Mouse (Mus musculus) liver, postnatal 0 days (tissue): ENCODE measurements around the gene Sh3bp4. TPM values are rescaled to one million over a fixed set of nuclear protein-coding genes. Genes with fewer than 3 reads are reported as not detected.

ENCODE experiments used
- ATAC-seq: fragments of 200-750 bp; cut with Nextera tagmentation; 2 replicates; pipeline ENCODE4 v1.8.0; 2017; ENCODE audit warnings: mild to moderate bottlenecking, moderate library complexity
- DNase-seq: peaks from one replicate; pipeline ENCODE4 v3.0.0-alpha.2; 2016
- H3K27ac ChIP-seq: fragments of 300-500 bp; sonication (generic); 2 replicates; pipeline ENCODE4 v1.5.1; 2014; ENCODE audit warnings: antibody characterized with exemption, moderate library complexity, mild to moderate bottlenecking, low read depth
- H3K27me3 ChIP-seq: fragments of 300-500 bp; sonication (generic); 2 replicates; pipeline ENCODE4 v1.6.1; 2014; ENCODE audit warnings: low read length, control low read depth, mixed read lengths; ENCODE audit not compliant: insufficient read depth
- H3K36me3 ChIP-seq: fragments of 300-500 bp; sonication (generic); replicated peaks from 2 replicates; pipeline ENCODE4 v1.6.1; 2014; ENCODE audit warnings: mild to moderate bottlenecking, control low read depth, low read length, moderate library complexity, mixed read lengths; ENCODE audit not compliant: insufficient read depth
- H3K4me1 ChIP-seq: fragments of 300-500 bp; sonication (generic); 2 replicates; pipeline ENCODE4 v1.6.1; 2014; ENCODE audit warnings: antibody characterized with exemption, mild to moderate bottlenecking, control low read depth; ENCODE audit not compliant: insufficient read depth
- H3K4me2 ChIP-seq: fragments of 300-500 bp; sonication (generic); 2 replicates; pipeline ENCODE4 v1.6.1; 2014; ENCODE audit warnings: low read depth, mild to moderate bottlenecking, low read length, moderate library complexity, mixed read lengths
- H3K4me3 ChIP-seq: fragments of 300-500 bp; sonication (generic); 2 replicates; pipeline ENCODE4 v1.5.1; 2014; ENCODE audit warnings: low read depth, low read length
- H3K9ac ChIP-seq: fragments of 300-500 bp; sonication (generic); replicated peaks from 2 replicates; pipeline ENCODE4 v1.6.1; 2014; ENCODE audit warnings: mild to moderate bottlenecking, moderate library complexity
- H3K9me3 ChIP-seq: fragments of 300-500 bp; sonication (generic); 2 replicates; pipeline ENCODE4 v1.6.1; 2016; ENCODE audit warnings: mild to moderate bottlenecking, control low read depth, low read length, mixed read lengths
- CTCF ChIP-seq: sonication (generic); IDR thresholded peaks from 2 replicates; pipeline ENCODE4 v1.5.1; 2016; ENCODE audit warnings: antibody characterized with exemption, low read depth
- EP300 ChIP-seq: IDR thresholded peaks from 2 replicates; pipeline ENCODE4 v1.6.1; 2016; ENCODE audit warnings: antibody characterized with exemption, low read depth, mild to moderate bottlenecking
- WGBS: fragments of 180-500 bp; shearing (Covaris S2); extraction: QIAGEN DNeasy Blood & Tissue Kit; methylation state at CpG from one replicate; pipeline ENCODE4 v1.1.7; 2014; ENCODE audit not compliant: insufficient replicate concordance; 5-methylcytosine and 5-hydroxymethylcytosine counted together
- polyA plus RNA-seq: library from polyadenylated mRNA; unstranded; fragments of >200 nt; fragmentation: Nextera tagmentation; extraction: Ambion mirVana; gene quantifications from 2 replicates; pipeline ENCODE4 v1.2.1, GENCODE M21; 2015

Sh3bp4 gene
- polyA plus RNA-seq, 1 experiment from 2014 or later: 0.60 TPM

DNA sequence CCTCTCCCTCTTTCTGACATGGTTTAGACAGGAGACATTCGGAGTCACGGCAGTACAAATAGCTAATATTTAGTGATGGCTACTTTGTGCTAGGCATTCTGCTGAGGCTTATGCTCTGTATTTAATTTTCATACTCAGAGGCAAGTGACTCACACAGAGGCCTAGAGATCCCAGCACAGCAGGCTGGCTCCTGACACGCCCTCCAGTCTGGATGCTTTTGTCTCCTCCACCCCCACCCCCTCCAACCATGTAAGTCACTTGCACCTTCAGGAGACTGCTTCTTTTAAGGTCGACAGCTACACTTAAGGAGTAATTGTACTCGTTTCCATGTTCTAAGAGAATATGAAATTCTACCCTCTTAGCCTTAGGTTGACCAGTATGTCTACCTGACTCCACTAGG lies 1.4 kb upstream of the Sh3bp4 start:
- no peaks in the 10 kb centered on the region for H3K36me3 ChIP-seq
- WGBS: 78% methylated on average over 5 of the region's 5 CpGs
- peaks cover 13% of the 10 kb centered on the region; the same call in 1 of the 2 replicates for H3K27me3 ChIP-seq
- TF ChIP-seq CTCF (no peak), EP300 (no peak)
- no peak overlapping the region for H3K27ac ChIP-seq
- H3K4me2 ChIP-seq: peak overlapping the region; percentile 89; the same call in 1 of the 2 replicates
- DNase-seq: no peak
- peaks cover 7% of the 10 kb centered on the region for H3K4me1 ChIP-seq
- ATAC-seq: no peak
- H3K4me3 ChIP-seq: no peak overlapping the region
- H3K9me3 ChIP-seq: no peaks in the 10 kb centered on the region
- no peak overlapping the region for H3K9ac ChIP-seq

DNA sequence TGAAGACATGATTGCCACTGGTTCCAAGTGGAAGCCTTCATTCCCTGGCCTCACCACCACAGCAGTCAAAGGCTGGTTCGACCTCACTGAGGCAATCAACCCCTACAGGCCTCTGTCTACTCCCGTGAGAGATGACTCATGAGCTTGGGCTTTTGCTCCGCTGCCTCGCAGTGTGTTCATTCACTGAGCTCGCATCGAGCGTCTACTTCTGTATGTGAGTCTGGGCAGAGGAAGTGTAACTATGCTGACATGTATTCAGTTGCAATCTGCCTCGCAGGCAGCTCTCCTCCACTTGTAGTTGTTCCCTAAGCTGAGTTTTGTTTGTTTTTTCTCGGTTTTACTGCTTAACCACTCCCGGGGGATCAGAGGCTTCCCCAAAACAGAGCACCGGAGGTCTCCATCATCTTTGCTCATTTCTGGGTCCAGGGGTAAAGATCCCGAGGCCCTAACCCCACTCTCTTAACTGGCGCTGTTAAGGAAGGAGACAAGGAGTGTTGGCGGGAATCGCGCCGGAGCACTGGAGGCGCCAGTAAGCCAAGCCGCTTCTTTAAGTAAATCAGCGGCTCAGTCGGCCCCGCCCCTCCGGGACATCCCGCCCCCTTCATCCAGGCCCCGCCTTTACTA lies 624 bp upstream of the Sh3bp4 start:
- peak overlapping the region; percentile 89 for H3K4me2 ChIP-seq
- H3K9me3 ChIP-seq: no peaks in the 10 kb centered on the region
- peaks cover 7% of the 10 kb centered on the region for H3K4me1 ChIP-seq
- peak overlapping the region; percentile 51; the same call in 1 of the 2 replicates for H3K9ac ChIP-seq
- DNase-seq (peak; percentile 59), ATAC-seq (peak; percentile 66)
- H3K4me3 ChIP-seq: peak overlapping the region; percentile 66
- H3K27ac ChIP-seq: peak overlapping the region; percentile 80
- no peak for TF ChIP-seq CTCF
- no peak for TF ChIP-seq EP300
- 1% methylated on average over 25 of the region's 25 CpGs for WGBS
- peaks cover 13% of the 10 kb centered on the region; the same call in 1 of the 2 replicates for H3K27me3 ChIP-seq
- H3K36me3 ChIP-seq: no peaks in the 10 kb centered on the region

DNA sequence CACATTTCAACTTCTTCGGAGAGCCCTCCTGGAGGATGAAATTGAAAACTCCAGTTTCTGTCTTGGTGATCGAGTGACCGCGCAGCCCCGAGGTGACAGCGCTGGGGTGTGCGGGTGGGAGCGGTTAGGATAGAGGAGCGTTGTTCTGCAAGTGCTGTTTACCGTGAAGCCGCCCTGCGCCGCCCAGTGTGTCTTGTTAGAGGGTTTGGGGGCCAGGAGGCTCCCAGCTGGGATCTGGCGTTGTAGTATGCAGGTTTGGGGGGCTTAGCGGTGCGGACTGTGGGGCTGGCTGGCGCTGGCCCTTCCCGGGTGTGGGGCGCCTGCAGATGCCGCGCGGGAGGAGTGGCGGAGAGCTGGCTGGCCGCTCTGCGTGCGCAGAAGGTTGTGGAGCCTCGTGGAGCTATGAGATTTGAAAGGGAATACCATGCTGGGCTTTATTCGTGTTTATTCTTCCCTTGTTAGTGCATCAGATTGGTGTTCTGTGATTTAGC lies 701 bp downstream of the Sh3bp4 start:
- peak overlapping the region; percentile 66 for H3K4me3 ChIP-seq
- no peak overlapping the region for H3K27ac ChIP-seq
- H3K9ac ChIP-seq: peak overlapping the region; percentile 63
- WGBS: 4% methylated on average over 28 of the region's 28 CpGs
- peak overlapping the region; percentile 89 for H3K4me2 ChIP-seq
- H3K4me1 ChIP-seq: peaks cover 7% of the 10 kb centered on the region
- H3K27me3 ChIP-seq: peaks cover 13% of the 10 kb centered on the region; the same call in 1 of the 2 replicates
- ATAC-seq (no peak), DNase-seq (peak; percentile 27)
- no peak for TF ChIP-seq EP300
- TF ChIP-seq CTCF: no peak
- no peaks in the 10 kb centered on the region for H3K9me3 ChIP-seq
- no peaks in the 10 kb centered on the region for H3K36me3 ChIP-seq

DNA sequence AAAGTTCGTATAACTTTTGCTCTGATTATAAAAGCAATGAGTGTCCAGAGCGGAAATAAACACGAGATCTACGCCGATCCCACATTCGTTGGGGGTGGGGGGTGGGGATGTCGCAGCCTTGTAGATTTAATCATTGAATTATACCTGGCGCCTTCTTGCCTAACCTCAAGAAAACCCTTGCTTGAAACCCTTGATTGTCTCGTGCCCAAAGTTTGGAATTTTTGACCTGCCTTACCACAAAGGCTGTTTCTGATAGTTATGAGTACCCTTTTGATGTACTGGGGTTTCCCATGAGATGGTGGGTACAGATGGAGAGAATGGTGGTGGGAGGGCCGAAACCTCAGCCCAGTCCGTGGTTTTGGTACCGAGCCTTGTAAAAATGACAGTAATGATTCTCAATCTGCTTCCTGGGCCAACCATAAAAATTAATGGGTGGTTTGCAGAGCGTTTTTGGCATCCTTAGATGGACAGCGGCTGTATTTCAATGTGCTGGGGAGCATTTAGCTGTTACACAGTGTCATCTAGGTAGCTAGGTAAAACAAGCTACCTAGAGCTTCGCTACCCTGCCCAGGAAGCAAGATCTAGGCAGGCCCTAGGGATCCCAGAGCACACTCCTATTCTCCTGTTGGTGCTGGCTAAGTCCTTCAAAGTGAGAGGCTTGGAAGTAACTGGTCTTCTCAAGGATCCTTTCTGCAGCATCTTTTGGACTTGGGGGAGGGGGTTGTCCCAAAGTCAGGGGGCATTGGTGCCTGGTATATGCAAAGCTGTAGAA lies 1.3 kb downstream of the Sh3bp4 start:
- H3K9ac ChIP-seq: peak overlapping the region; percentile 63; the same call in 1 of the 2 replicates
- H3K9me3 ChIP-seq: no peaks in the 10 kb centered on the region
- H3K4me1 ChIP-seq: peaks cover 7% of the 10 kb centered on the region
- WGBS: 21% methylated on average over 15 of the region's 15 CpGs
- TF ChIP-seq EP300 (no peak), CTCF (no peak)
- no peak for DNase-seq
- H3K4me2 ChIP-seq: peak overlapping the region; percentile 89
- no peak for ATAC-seq
- no peak overlapping the region for H3K27ac ChIP-seq
- peaks cover 13% of the 10 kb centered on the region; the same call in 1 of the 2 replicates for H3K27me3 ChIP-seq
- H3K36me3 ChIP-seq: no peaks in the 10 kb centered on the region
- peak overlapping the region; percentile 66 for H3K4me3 ChIP-seq

DNA sequence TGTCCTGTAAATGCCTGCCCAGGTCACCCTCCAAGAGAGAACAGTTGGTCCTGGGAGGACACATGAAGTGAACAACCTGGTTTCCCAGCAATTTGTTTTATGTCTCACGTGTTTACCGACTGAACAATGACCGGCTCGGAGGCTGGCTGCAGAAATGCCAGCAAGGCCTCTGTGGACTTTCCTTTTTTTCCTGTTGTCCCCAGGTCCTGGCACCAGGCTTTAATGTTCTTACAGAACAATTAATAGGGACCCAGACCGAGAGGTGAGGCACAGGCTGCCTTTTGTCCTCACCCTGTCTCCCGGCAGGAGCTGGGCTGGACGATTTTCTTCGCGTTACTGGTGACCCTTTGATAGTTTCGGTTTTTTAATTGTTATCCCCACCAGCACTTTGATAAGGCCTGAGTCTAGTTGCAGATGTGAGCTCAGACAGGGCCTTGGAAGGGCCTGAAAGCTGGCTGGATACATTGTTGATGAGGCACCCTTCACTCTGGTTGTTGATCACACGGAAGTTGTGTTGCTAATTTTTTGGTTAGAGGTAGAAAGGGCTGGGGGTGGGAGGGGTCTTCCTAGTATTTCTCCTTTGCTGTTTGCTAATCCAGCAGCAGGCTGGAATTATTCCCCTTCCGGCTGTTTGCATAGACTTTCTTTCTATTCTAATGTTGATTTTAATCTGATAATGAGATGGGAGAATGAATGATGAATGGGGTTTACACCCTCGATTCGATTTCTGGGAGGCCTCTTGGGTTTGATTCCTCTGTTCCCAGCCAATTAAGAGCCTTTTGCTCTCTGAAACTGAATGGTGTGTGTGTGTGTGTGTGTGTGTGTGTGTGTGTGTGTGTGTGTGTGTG lies 2.2 kb downstream of the Sh3bp4 start:
- H3K4me2 ChIP-seq: no peak overlapping the region

More for the DNA sequence above, 2.2 kb downstream of the Sh3bp4 start:
- peaks cover 13% of the 10 kb centered on the region; the same call in 1 of the 2 replicates for H3K27me3 ChIP-seq
- H3K9me3 ChIP-seq: no peaks in the 10 kb centered on the region
- H3K4me1 ChIP-seq: peaks cover 7% of the 10 kb centered on the region
- no peaks in the 10 kb centered on the region for H3K36me3 ChIP-seq
- DNase-seq (no peak), ATAC-seq (no peak)
- no peak overlapping the region for H3K27ac ChIP-seq
- H3K9ac ChIP-seq: no peak overlapping the region
- no peak overlapping the region for H3K4me3 ChIP-seq
- no peak for TF ChIP-seq EP300
- no peak for TF ChIP-seq CTCF
- WGBS: 54% methylated on average over 14 of the region's 14 CpGs
